Mouse (Mus musculus) small intestine, adult 2 months (tissue): ENCODE results near the gene Vps33b.

Experiments used
- CTCF ChIP-seq: fragments of 200-500 bp; IDR thresholded peaks from 2 replicates; pipeline ENCODE4 v1.5.1; 2012; ENCODE audit warnings: low read depth, mild to moderate bottlenecking, control low read depth, inconsistent platforms, low read length, moderate library complexity, mixed read lengths; ENCODE audit not compliant: insufficient replicate concordance, insufficient read length; ENCODE audit errors: extremely low read depth
- POLR2A ChIP-seq: fragments of 200-500 bp; IDR thresholded peaks from 2 replicates; pipeline ENCODE4 v1.6.1; 2012; ENCODE audit warnings: low read depth, mild to moderate bottlenecking, control low read depth, inconsistent platforms, low read length, moderate library complexity

DNA sequence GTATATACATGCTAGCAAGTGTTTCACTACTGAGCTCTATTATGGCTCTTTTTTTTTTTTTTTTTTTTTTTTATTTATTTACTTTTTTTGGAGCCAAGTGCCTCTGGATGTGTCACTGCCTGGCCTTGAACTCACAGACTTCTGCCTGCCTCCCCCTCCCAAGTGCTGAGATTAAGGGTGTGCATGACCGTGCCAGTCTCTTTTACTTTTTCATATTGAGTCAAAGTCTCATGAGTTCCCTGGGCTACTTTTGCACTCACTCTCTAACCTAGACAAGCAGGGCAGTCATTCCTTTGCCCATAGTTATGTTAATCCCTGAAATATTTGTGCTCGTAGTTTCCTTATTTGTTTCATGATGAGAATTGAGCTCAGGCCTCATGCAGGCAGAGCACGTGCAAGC is 12.2 kb downstream of the Vps33b start:
- TF ChIP-seq CTCF (no peak), POLR2A (no peak)
